Comparison of ENCODE assay signal across 8 mouse cellular contexts in genomic region chr19:10458096-10458495, GRCm38 (mm10). TPM values are rescaled to one million over a fixed set of nuclear protein-coding genes. Genes with fewer than 3 reads are reported as not detected.
DNase-seq lines count a peak whose midpoint lies in the region; ATAC-seq and TF ChIP-seq lines count a peak whose summit lies in the region.

No protein-coding gene starts in this region.

- DNase-seq in testis, postnatal 10 days (ENCODE audit: low spot score) = no peak
- DNase-seq in lung, embryonic 14.5 days = peak; percentile 90
- DNase-seq in testis, postnatal 14 days (ENCODE audit: low spot score) = peak; percentile 18
- no peak for DNase-seq in c-Kit-positive CD71-positive TER-119-positive erythroid progenitor cells, embryonic 14.5 days (ENCODE audit: low spot score)
- no peak for DNase-seq in right cerebral cortex, postnatal 25 days

- TF ChIP-seq CTCF in testis, adult 2 months (IDR thresholded peaks at IDR 0.05; ENCODE audit: control insufficient read depth, insufficient read depth, insufficient replicate concordance, low read depth, low read length) = no peak
- TF ChIP-seq CTCF in lung, embryonic 14.5 days (IDR thresholded peaks at IDR 0.05; ENCODE audit: low read depth) = no peak

- H3K9ac ChIP-seq in forebrain, embryonic 12.5 days = no peak overlapping the region
- no peak overlapping the region for H3K9ac ChIP-seq in intestine, embryonic 16.5 days (ENCODE audit: low read depth, low read length)
- no peak overlapping the region for H3K9ac ChIP-seq in lung, embryonic 14.5 days

- H3K27me3 ChIP-seq in testis, adult 2 months (ENCODE audit: control insufficient read depth, insufficient read depth, low read length) = no peaks in the 10 kb centered on the region
- H3K27me3 ChIP-seq in forebrain, embryonic 12.5 days = peaks cover 96% of the 10 kb centered on the region
- peaks cover 61% of the 10 kb centered on the region for H3K27me3 ChIP-seq in intestine, embryonic 16.5 days (replicated peaks; ENCODE audit: control insufficient read depth, insufficient read depth, low read length)
- H3K27me3 ChIP-seq in lung, embryonic 14.5 days (ENCODE audit: insufficient read depth, low read length) = peaks cover 55% of the 10 kb centered on the region

- 30% methylated on average over 8 of the region's 8 CpGs for WGBS in forebrain, embryonic 12.5 days
- WGBS in intestine, embryonic 16.5 days = 17% methylated on average over 8 of the region's 8 CpGs
- WGBS in lung, embryonic 14.5 days = 10% methylated on average over 8 of the region's 8 CpGs

- H3K4me3 ChIP-seq in testis, adult 2 months (ENCODE audit: control insufficient read depth, low read depth, low read length) = peak overlapping the region; percentile 88
- H3K4me3 ChIP-seq in forebrain, embryonic 12.5 days (replicated peaks) = peak overlapping the region; percentile 55; the same call in 1 of the 2 replicates
- H3K4me3 ChIP-seq in intestine, embryonic 16.5 days (ENCODE audit: low read length) = peak overlapping the region; percentile 55
- peak overlapping the region; percentile 50 for H3K4me3 ChIP-seq in lung, embryonic 14.5 days (ENCODE audit: low read depth, low read length)

- no peaks in the 10 kb centered on the region for H3K36me3 ChIP-seq in testis, adult 2 months (ENCODE audit: control insufficient read depth, insufficient read depth, low read length)
- H3K36me3 ChIP-seq in forebrain, embryonic 12.5 days (replicated peaks) = no peaks in the 10 kb centered on the region
- no peaks in the 10 kb centered on the region for H3K36me3 ChIP-seq in intestine, embryonic 16.5 days (ENCODE audit: control insufficient read depth, insufficient read depth, low read length)
- no peaks in the 10 kb centered on the region for H3K36me3 ChIP-seq in lung, embryonic 14.5 days (ENCODE audit: insufficient read depth)

- ATAC-seq in forebrain, embryonic 12.5 days (ENCODE audit: low FRiP score) = no peak; the same call in 1 of the 2 replicates
- ATAC-seq in intestine, embryonic 16.5 days = no peak
- ATAC-seq in lung, embryonic 14.5 days (ENCODE audit: insufficient read depth) = no peak; the same call in 1 of the 2 replicates

- H3K4me2 ChIP-seq in forebrain, embryonic 12.5 days = peak overlapping the region; percentile 95
- peak overlapping the region; percentile 95 for H3K4me2 ChIP-seq in intestine, embryonic 16.5 days (ENCODE audit: low read depth, low read length)
- peak overlapping the region; percentile 93 for H3K4me2 ChIP-seq in lung, embryonic 14.5 days

- H3K4me1 ChIP-seq in testis, adult 2 months (ENCODE audit: control insufficient read depth, insufficient read depth, low read length) = peaks cover 14% of the 10 kb centered on the region
- H3K4me1 ChIP-seq in forebrain, embryonic 12.5 days = peaks cover 40% of the 10 kb centered on the region
- H3K4me1 ChIP-seq in intestine, embryonic 16.5 days (ENCODE audit: control insufficient read depth, insufficient read depth, low read length) = peaks cover 22% of the 10 kb centered on the region
- peaks cover 5% of the 10 kb centered on the region; the same call in 1 of the 2 replicates for H3K4me1 ChIP-seq in lung, embryonic 14.5 days (ENCODE audit: insufficient read depth)

- H3K27ac ChIP-seq in testis, adult 2 months (ENCODE audit: control insufficient read depth, insufficient read depth, low read depth, low read length) = no peak overlapping the region
- no peak overlapping the region for H3K27ac ChIP-seq in forebrain, embryonic 12.5 days
- no peak overlapping the region for H3K27ac ChIP-seq in intestine, embryonic 16.5 days (ENCODE audit: low read length)
- no peak overlapping the region for H3K27ac ChIP-seq in lung, embryonic 14.5 days (ENCODE audit: low read depth)

- H3K9me3 ChIP-seq in forebrain, embryonic 12.5 days = no peaks in the 10 kb centered on the region
- no peaks in the 10 kb centered on the region for H3K9me3 ChIP-seq in intestine, embryonic 16.5 days (ENCODE audit: control insufficient read depth, low read length)
- no peaks in the 10 kb centered on the region for H3K9me3 ChIP-seq in lung, embryonic 14.5 days (ENCODE audit: low read depth, low read length)

- no peak for TF ChIP-seq POLR2A in testis, adult 2 months (IDR thresholded peaks at IDR 0.05; ENCODE audit: control insufficient read depth, low read depth, low read length)

RNA-seq across cellular contexts. Expression of gene Lrrc10b, which starts 0.8 kb away (rescaled TPM):
- 27.1 and 28.9 TPM in 2 replicates for polyA plus RNA-seq in testis, adult 2 months (2012; rRNA removed)
- 0.83 and 1.1 TPM in 2 replicates for polyA plus RNA-seq in forebrain, embryonic 12.5 days (2016; fragmentation: Nextera tagmentation; extraction: Ambion mirVana)
- 0.18 and 0.55 TPM in 2 replicates for polyA plus RNA-seq in intestine, embryonic 16.5 days (2015; fragmentation: Nextera tagmentation; extraction: Ambion mirVana)
- polyA plus RNA-seq in lung, embryonic 14.5 days (2014; fragmentation: Nextera tagmentation; extraction: Ambion mirVana) = 0.78 and 0.97 TPM in 2 replicates

RNA-seq across cellular contexts. Expression of gene Ppp1r32, which starts 24.6 kb away (rescaled TPM):
- polyA plus RNA-seq in testis, adult 2 months (2012; rRNA removed) = 398 and 401 TPM in 2 replicates
- polyA plus RNA-seq in forebrain, embryonic 12.5 days (2016; fragmentation: Nextera tagmentation; extraction: Ambion mirVana) = 0.58 and 0.97 TPM in 2 replicates
- 2.0 and 3.4 TPM in 2 replicates for polyA plus RNA-seq in intestine, embryonic 16.5 days (2015; fragmentation: Nextera tagmentation; extraction: Ambion mirVana)
- 0.26 TPM in 1 of 2 replicates, not detected in the other for polyA plus RNA-seq in lung, embryonic 14.5 days (2014; fragmentation: Nextera tagmentation; extraction: Ambion mirVana)

Comparison
In these comparisons a context has a peak if more than half of its experiments do, and no peak if none do; other contexts are left out.
1. DNase-seq: peak in lung, embryonic 14.5 days (single experiment) and testis, postnatal 14 days (single experiment); none in testis, postnatal 10 days (single experiment), c-Kit-positive CD71-positive TER-119-positive erythroid progenitor cells, embryonic 14.5 days (single experiment) and right cerebral cortex, postnatal 25 days (single experiment).
2. RNA of gene Lrrc10b, which starts 0.8 kb away (polyA plus RNA-seq): 27.1 to 28.9 TPM in testis, adult 2 months; 0.83 to 1.1 TPM in forebrain, embryonic 12.5 days, 0.78 to 0.97 TPM in lung, embryonic 14.5 days and 0.18 to 0.55 TPM in intestine, embryonic 16.5 days; every median in the first group is over 10 times any median in the second.
3. RNA of gene Ppp1r32, which starts 24.6 kb away (polyA plus RNA-seq): 398 to 401 TPM in testis, adult 2 months; 2.0 to 3.4 TPM in intestine, embryonic 16.5 days, 0.58 to 0.97 TPM in forebrain, embryonic 12.5 days and 0.26 TPM in lung, embryonic 14.5 days; every median in the first group is over 10 times any median in the second.
4. Peak in every context shown above with its lines, with median percentiles within 50 percentile points of each other: H3K4me3 ChIP-seq and H3K4me2 ChIP-seq.